Mouse (Mus musculus) G1E (cell line): ENCODE data around the gene Plekho1.

Source experiments
- CTCF ChIP-seq: IDR thresholded peaks from 2 replicates; pipeline ENCODE4 v1.5.1; 2012; ENCODE audit warnings: low read depth, low read length, inconsistent platforms, mixed read lengths
- GATA1 ChIP-seq: IDR thresholded peaks from 2 replicates; pipeline ENCODE4 v1.6.1; 2012; ENCODE audit warnings: borderline replicate concordance, low read length, inconsistent platforms, mixed read lengths
- POLR2AphosphoS5 ChIP-seq: IDR thresholded peaks from 2 replicates; pipeline ENCODE4 v1.6.1; 2012; ENCODE audit warnings: low read depth, low read length, inconsistent platforms; ENCODE audit not compliant: insufficient replicate concordance
- TAL1 ChIP-seq: conservative IDR thresholded peaks from 2 replicates; pipeline ENCODE4 v1.6.1; 2012; ENCODE audit warnings: low read depth, low read length, inconsistent platforms, mixed read lengths

DNA sequence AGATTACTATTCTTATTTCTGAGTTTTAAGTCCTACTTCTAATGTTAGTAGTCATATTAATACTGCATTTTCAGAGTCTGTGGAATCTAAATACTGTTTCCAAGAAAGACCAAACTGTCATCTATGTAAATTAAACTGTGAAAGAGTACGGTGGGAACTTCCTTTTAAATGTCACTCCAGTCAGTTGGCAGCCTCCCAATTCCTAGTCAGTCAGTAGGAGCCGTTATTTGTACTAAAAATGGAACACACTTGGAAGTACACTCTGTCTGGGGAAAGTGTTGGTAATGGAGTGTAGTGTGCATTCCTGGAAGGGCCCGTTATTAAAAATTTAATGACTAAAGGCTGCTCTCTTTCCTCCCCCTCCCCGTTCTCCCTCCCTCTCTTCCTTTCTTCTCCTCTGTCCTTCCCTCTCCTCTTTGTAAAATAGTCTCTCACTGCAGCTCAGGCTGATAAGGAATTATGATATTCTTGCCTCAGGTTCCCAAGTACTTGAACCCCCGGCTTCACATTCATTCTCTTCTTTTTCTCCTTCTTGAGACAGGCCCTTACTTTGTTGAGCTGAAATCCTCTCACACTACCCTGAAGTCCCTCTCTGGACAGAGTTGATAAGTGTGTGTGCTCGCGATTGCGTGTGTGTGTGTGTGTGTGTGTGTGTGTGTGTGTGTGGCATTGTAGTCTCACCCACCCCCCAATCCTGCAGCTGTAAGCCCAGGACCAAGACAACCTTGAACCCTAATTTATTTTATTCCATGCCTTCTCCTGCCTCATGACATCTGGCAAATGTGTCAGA, 38.2 kb downstream of the Plekho1 start:
- TF ChIP-seq CTCF (no peak), GATA1 (no peak), TAL1 (no peak), POLR2AphosphoS5 (no peak)
